Mouse (Mus musculus): ENCODE results near the gene Pigo. TPM values are rescaled to one million over a fixed set of nuclear protein-coding genes. Genes with fewer than 3 reads are reported as not detected.

Pigo gene
- polyA plus RNA-seq, 1 experiment from 2014 or later, result 15.8 TPM

- Histone ChIP-seq H3K36me3 (no peaks in the 10 kb centered on the region), H3K9ac (peak within 1 kb of the TSS; percentile 67), H3K4me3 (peak within 1 kb of the TSS; percentile 69), H3K4me1 (replicated peaks) (peaks cover 36% of the 10 kb centered on the region), H3K27ac (ENCODE audit: poor library complexity, severe bottlenecking) (peak within 1 kb of the TSS; percentile 73; the same call in 1 of the 2 replicates), H3K9me3 (replicated peaks) (no peaks in the 10 kb centered on the region), H3K27me3 (replicated peaks) (no peaks in the 10 kb centered on the region), H3K4me2 (peak within 1 kb of the TSS; percentile 73)
- 1% methylated on average over 33 of the region's 33 CpGs for WGBS
- ATAC-seq (ENCODE audit: insufficient number of reproducible peaks, low FRiP score), result peak; percentile 95
These were observed 20.2 kb upstream of the Pigo start, which contains the start of gene Fam214b for GRCm38 (mm10) chr4:43045659-43046302. Fam214b (minus strand) TSS chr4:43046220.

GRCm38 (mm10) chr4:43045285-43045658 lies 19.7 kb upstream of the Pigo start:
- Histone ChIP-seq H3K4me2 (peak overlapping the region; percentile 73), H3K9ac (peak overlapping the region; percentile 67), H3K4me3 (peak overlapping the region; percentile 69), H3K36me3 (no peaks in the 10 kb centered on the region), H3K4me1 (replicated peaks) (peaks cover 40% of the 10 kb centered on the region), H3K27ac (ENCODE audit: poor library complexity, severe bottlenecking) (peak overlapping the region; percentile 73; the same call in 1 of the 2 replicates), H3K27me3 (replicated peaks) (no peaks in the 10 kb centered on the region), H3K9me3 (replicated peaks) (no peaks in the 10 kb centered on the region)
- no peak for ATAC-seq (ENCODE audit: insufficient number of reproducible peaks, low FRiP score)
- 8% methylated on average over 13 of the region's 13 CpGs for WGBS

- peak overlapping the region; percentile 73 for H3K4me2 ChIP-seq
- H3K4me3 ChIP-seq, result peak overlapping the region; percentile 69
- no peaks in the 10 kb centered on the region for H3K27me3 ChIP-seq (replicated peaks)
- peak overlapping the region; percentile 73 for H3K27ac ChIP-seq (ENCODE audit: poor library complexity, severe bottlenecking)
- 28% methylated on average over 4 of the region's 4 CpGs for WGBS
- ATAC-seq (ENCODE audit: insufficient number of reproducible peaks, low FRiP score), result no peak
- H3K4me1 ChIP-seq (replicated peaks), result peaks cover 40% of the 10 kb centered on the region
- H3K36me3 ChIP-seq, result no peaks in the 10 kb centered on the region
- H3K9ac ChIP-seq, result peak overlapping the region; percentile 67; the same call in 1 of the 2 replicates
- H3K9me3 ChIP-seq (replicated peaks), result no peaks in the 10 kb centered on the region
These were observed 19.1 kb upstream of the Pigo start for GRCm38 (mm10) chr4:43044673-43045072.

GRCm38 (mm10) chr4:43043644-43044357 lies 18.2 kb upstream of the Pigo start:
- H3K4me3 ChIP-seq, result peak overlapping the region; percentile 69
- WGBS, result 18% methylated on average over 7 of the region's 7 CpGs

GRCm38 (mm10) chr4:43040881-43041547 lies 15.4 kb upstream of the Pigo start:
- H3K27me3 ChIP-seq (replicated peaks), result no peaks in the 10 kb centered on the region
- peaks cover 57% of the 10 kb centered on the region for H3K4me1 ChIP-seq (replicated peaks)
- WGBS, result 49% methylated on average over 9 of the region's 9 CpGs
- H3K9me3 ChIP-seq (replicated peaks), result no peaks in the 10 kb centered on the region
- no peak overlapping the region for H3K4me3 ChIP-seq
- no peak for ATAC-seq (ENCODE audit: insufficient number of reproducible peaks, low FRiP score)
- no peak overlapping the region for H3K9ac ChIP-seq
- peaks cover 9% of the 10 kb centered on the region for H3K36me3 ChIP-seq
- H3K4me2 ChIP-seq, result no peak overlapping the region
- H3K27ac ChIP-seq (ENCODE audit: poor library complexity, severe bottlenecking), result 0 out of 2 replicates have a peak overlapping the region, but pooled peaks have one; percentile 15

More at GRCm38 (mm10) chr4:43043644-43044357, 18.2 kb upstream of the Pigo start:
- Histone ChIP-seq H3K9me3 (replicated peaks) (no peaks in the 10 kb centered on the region), H3K36me3 (no peaks in the 10 kb centered on the region), H3K4me2 (peak overlapping the region; percentile 73), H3K9ac (0 out of 2 replicates have a peak overlapping the region, but pooled peaks have one; percentile 67), H3K4me1 (replicated peaks) (peaks cover 47% of the 10 kb centered on the region), H3K27me3 (replicated peaks) (no peaks in the 10 kb centered on the region), H3K27ac (ENCODE audit: poor library complexity, severe bottlenecking) (peak overlapping the region; percentile 73)
- peak; percentile 19 for ATAC-seq (ENCODE audit: insufficient number of reproducible peaks, low FRiP score)

GRCm38 (mm10) chr4:43040114-43040572 lies 14.5 kb upstream of the Pigo start:
- peaks cover 54% of the 10 kb centered on the region for H3K4me1 ChIP-seq (replicated peaks)
- 1% methylated on average over 25 of the region's 25 CpGs for WGBS
- ATAC-seq (ENCODE audit: insufficient number of reproducible peaks, low FRiP score), result peak; percentile 96

GRCm38 (mm10) chr4:43039609-43040008 lies 14.0 kb upstream of the Pigo start:
- Histone ChIP-seq H3K4me2 (peak overlapping the region; percentile 94), H3K9me3 (replicated peaks) (no peaks in the 10 kb centered on the region), H3K4me3 (peak overlapping the region; percentile 71), H3K9ac (peak overlapping the region; percentile 88), H3K27ac (ENCODE audit: poor library complexity, severe bottlenecking) (peak overlapping the region; percentile 85), H3K4me1 (replicated peaks) (peaks cover 48% of the 10 kb centered on the region), H3K27me3 (replicated peaks) (no peaks in the 10 kb centered on the region), H3K36me3 (peaks cover 20% of the 10 kb centered on the region)
- ATAC-seq (ENCODE audit: insufficient number of reproducible peaks, low FRiP score), result peak; percentile 15
- under 1% methylated on average over 11 of the region's 11 CpGs for WGBS

More at GRCm38 (mm10) chr4:43040114-43040572, 14.5 kb upstream of the Pigo start:
- H3K27ac ChIP-seq (ENCODE audit: poor library complexity, severe bottlenecking), result peak overlapping the region; percentile 85
- peak overlapping the region; percentile 94 for H3K4me2 ChIP-seq
- no peaks in the 10 kb centered on the region for H3K27me3 ChIP-seq (replicated peaks)
- H3K4me3 ChIP-seq, result peak overlapping the region; percentile 71
- no peaks in the 10 kb centered on the region for H3K9me3 ChIP-seq (replicated peaks)
- H3K9ac ChIP-seq, result peak overlapping the region; percentile 88
- peaks cover 16% of the 10 kb centered on the region for H3K36me3 ChIP-seq

- Histone ChIP-seq H3K9ac (peak overlapping the region; percentile 88), H3K27me3 (replicated peaks) (no peaks in the 10 kb centered on the region), H3K4me2 (peak overlapping the region; percentile 94), H3K4me3 (peak overlapping the region; percentile 71), H3K36me3 (peaks cover 28% of the 10 kb centered on the region), H3K9me3 (replicated peaks) (no peaks in the 10 kb centered on the region), H3K4me1 (replicated peaks) (peaks cover 41% of the 10 kb centered on the region), H3K27ac (ENCODE audit: poor library complexity, severe bottlenecking) (peak overlapping the region; percentile 85)
- no peak for ATAC-seq (ENCODE audit: insufficient number of reproducible peaks, low FRiP score)
- 36% methylated on average over 15 of the region's 15 CpGs for WGBS
These were observed 13.2 kb upstream of the Pigo start for GRCm38 (mm10) chr4:43038567-43039495.

GRCm38 (mm10) chr4:43037860-43038566 lies 12.4 kb upstream of the Pigo start:
- WGBS, result 26% methylated on average over 4 of the region's 4 CpGs
- Histone ChIP-seq H3K27ac (ENCODE audit: poor library complexity, severe bottlenecking) (peak overlapping the region; percentile 65), H3K9me3 (replicated peaks) (no peaks in the 10 kb centered on the region), H3K4me2 (peak overlapping the region; percentile 94), H3K27me3 (replicated peaks) (no peaks in the 10 kb centered on the region), H3K4me3 (peak overlapping the region; percentile 14), H3K4me1 (replicated peaks) (peaks cover 34% of the 10 kb centered on the region), H3K36me3 (peaks cover 35% of the 10 kb centered on the region), H3K9ac (peak overlapping the region; percentile 27; the same call in 1 of the 2 replicates)
- ATAC-seq (ENCODE audit: insufficient number of reproducible peaks, low FRiP score), result peak; percentile 41; the same call in 1 of the 2 replicates
